Mouse (Mus musculus) CH12.LX (cell line): ENCODE results near the gene Ppid.

ENCODE experiments used
- CHD1 ChIP-seq: IDR thresholded peaks from 2 replicates; pipeline ENCODE4 v1.6.1; 2012; ENCODE audit warnings: low read depth, low read length, improper control_type of control experiment, inconsistent platforms
- CTCF ChIP-seq, 2 experiments: IDR thresholded peaks in 1 of 2; conservative IDR thresholded peaks in 1 of 2; 2 replicates each; pipeline ENCODE4 v1.5.1; 2011 to 2012; ENCODE audit warnings: low read depth in 2 of 2, low read length in 2 of 2, improper control_type of control experiment in 1 of 2, inconsistent platforms in 1 of 2, mild to moderate bottlenecking in 1 of 2, moderate library complexity in 1 of 2
- EP300 ChIP-seq: IDR thresholded peaks from 2 replicates; pipeline ENCODE4 v1.6.1; 2011; ENCODE audit warnings: low read length, improper control_type of control experiment
- GABPA ChIP-seq: IDR thresholded peaks from 2 replicates; pipeline ENCODE4 v1.6.1; 2012; ENCODE audit warnings: low read depth, low read length, improper control_type of control experiment, inconsistent platforms; ENCODE audit not compliant: insufficient replicate concordance
- HCFC1 ChIP-seq: IDR thresholded peaks from 2 replicates; pipeline ENCODE4 v1.6.1; 2012; ENCODE audit warnings: low read depth, mild to moderate bottlenecking, inconsistent platforms, low read length, improper control_type of control experiment
- MAX ChIP-seq: IDR thresholded peaks from 2 replicates; pipeline ENCODE4 v1.6.1; 2011; ENCODE audit warnings: low read length, improper control_type of control experiment
- POLR2A ChIP-seq: IDR thresholded peaks from 2 replicates; pipeline ENCODE4 v1.6.1; 2011; ENCODE audit warnings: low read depth, mild to moderate bottlenecking, improper control_type of control experiment, low read length
- POLR2AphosphoS2 ChIP-seq: IDR thresholded peaks from 2 replicates; pipeline ENCODE4 v1.6.1; 2011; ENCODE audit warnings: low read depth, low read length, improper control_type of control experiment
- SIN3A ChIP-seq: IDR thresholded peaks from 2 replicates; pipeline ENCODE4 v1.6.1; 2012; ENCODE audit warnings: low read length, improper control_type of control experiment, inconsistent platforms
- TCF12 ChIP-seq: IDR thresholded peaks from 2 replicates; pipeline ENCODE4 v1.6.1; 2014; ENCODE audit warnings: low read depth, mild to moderate bottlenecking, inconsistent platforms, low read length, improper control_type of control experiment
- USF1 ChIP-seq: IDR thresholded peaks from 2 replicates; pipeline ENCODE4 v1.6.1; 2014; ENCODE audit warnings: low read depth, mild to moderate bottlenecking, inconsistent platforms, low read length, improper control_type of control experiment
- ZNF384 ChIP-seq: IDR thresholded peaks from 2 replicates; pipeline ENCODE4 v1.6.1; 2012; ENCODE audit warnings: low read depth, low read length, improper control_type of control experiment, inconsistent platforms

DNA sequence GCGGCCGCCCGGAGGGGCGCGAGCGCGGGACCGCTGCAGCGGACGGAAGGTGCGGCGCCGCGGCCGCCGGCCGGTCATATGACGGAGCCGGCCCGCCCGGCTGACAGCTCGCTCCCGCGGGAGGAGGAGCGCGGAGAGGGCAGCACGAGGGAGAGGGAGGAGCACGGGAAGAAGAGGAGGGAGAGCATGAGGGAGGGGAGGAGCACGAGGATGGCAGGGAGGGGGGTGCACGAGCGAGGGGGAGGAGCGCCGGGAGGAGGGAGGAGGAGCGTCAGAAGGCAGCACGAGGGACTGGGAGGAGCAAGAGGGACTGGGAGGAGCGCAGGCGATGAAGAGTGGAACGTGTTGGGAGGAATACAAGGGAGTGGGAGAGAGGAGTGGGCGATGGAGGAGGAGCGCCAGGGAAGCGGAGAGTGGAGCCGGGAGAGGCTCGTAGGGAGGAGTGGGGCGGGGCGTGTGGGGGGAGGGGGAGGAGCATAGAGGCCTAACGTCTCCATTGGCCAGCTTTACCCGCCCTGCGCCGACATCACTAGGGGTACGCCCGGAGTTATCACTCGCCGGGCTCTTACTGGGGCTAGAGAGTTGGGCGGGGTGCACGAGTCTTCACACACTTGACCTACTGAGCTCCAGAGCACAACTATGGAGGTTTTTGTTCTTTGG, 23.3 kb upstream of the Ppid start, which contains the start of gene Fnip2:
- TF ChIP-seq POLR2A (no peak), POLR2AphosphoS2 (no peak), GABPA (no peak), MAX (no peak), CTCF (conservative IDR thresholded peaks at IDR 0.05 in 1 of 2, IDR thresholded peaks at IDR 0.05 in 1 of 2; ENCODE audit: low read depth in 2 of 2, low read length in 2 of 2) (no peak), ZNF384 (no peak), SIN3A (no peak), USF1 (no peak), TCF12 (no peak), HCFC1 (no peak), EP300 (no peak), CHD1 (no peak)
